Mouse (Mus musculus): ENCODE measurements around the gene Olfr47.
"Not testable (repeated sequence)": the region's sequence is repeated elsewhere in the genome, so short reads cannot be mapped to it uniquely, and the experiment has no call there.

Olfr47 gene

GRCm38 (mm10) chr6:43231255-43231654 lies at the start of gene Olfr47:
Olfr47 (plus strand) TSS chr6:43231529.
- not testable (repeated sequence) for DNase-seq (ENCODE audit: low read depth, low spot score)

GRCm38 (mm10) chr6:43190986-43191385 lies 40.3 kb upstream of the Olfr47 start:
- DNase-seq (ENCODE audit: low read depth, low spot score) = no peak

- DNase-seq (ENCODE audit: low read depth, low spot score) = no peak
Measured at GRCm38 (mm10) chr6:43196781-43197180, 34.5 kb upstream of the Olfr47 start, which contains the start of gene Olfr435. Olfr435 (plus strand) TSS chr6:43197146.

- DNase-seq (ENCODE audit: low read depth, low spot score) = no peak
Measured at GRCm38 (mm10) chr6:43198094-43198493, 33.2 kb upstream of the Olfr47 start.

GRCm38 (mm10) chr6:43202786-43203185 lies 28.5 kb upstream of the Olfr47 start:
- no peak for DNase-seq (ENCODE audit: low read depth, low spot score)

GRCm38 (mm10) chr6:43205355-43205754 lies 26.0 kb upstream of the Olfr47 start:
- no peak for DNase-seq (ENCODE audit: low read depth, low spot score)

GRCm38 (mm10) chr6:43212873-43213272 lies 18.5 kb upstream of the Olfr47 start, which contains the start of gene Olfr434:
Olfr434 (plus strand) TSS chr6:43213021.
- DNase-seq (ENCODE audit: low read depth, low spot score) = not testable (repeated sequence)

- DNase-seq (ENCODE audit: low read depth, low spot score) = no peak
Measured at GRCm38 (mm10) chr6:43242061-43242460, 10.7 kb downstream of the Olfr47 start.

- DNase-seq (ENCODE audit: low read depth, low spot score) = no peak
Measured at GRCm38 (mm10) chr6:43247396-43247795, 16.1 kb downstream of the Olfr47 start.

GRCm38 (mm10) chr6:43252994-43253393 lies 21.7 kb downstream of the Olfr47 start:
- no peak for DNase-seq (ENCODE audit: low read depth, low spot score)

- DNase-seq (ENCODE audit: low read depth, low spot score) = no peak
Measured at GRCm38 (mm10) chr6:43254193-43254926, 23.0 kb downstream of the Olfr47 start.

GRCm38 (mm10) chr6:43260756-43261155 lies 29.4 kb downstream of the Olfr47 start:
- DNase-seq (ENCODE audit: low read depth, low spot score) = no peak

GRCm38 (mm10) chr6:43265363-43266041 lies 34.2 kb downstream of the Olfr47 start, which contains the start of gene Arhgef5:
Arhgef5 (plus strand) TSS chr6:43265582.
- no peak for DNase-seq (ENCODE audit: low read depth, low spot score)

- no peak for DNase-seq (ENCODE audit: low read depth, low spot score)
Measured at GRCm38 (mm10) chr6:43266356-43266755, 35.0 kb downstream of the Olfr47 start.

GRCm38 (mm10) chr6:43272597-43272996 lies 41.3 kb downstream of the Olfr47 start:
- no peak for DNase-seq (ENCODE audit: low read depth, low spot score)

- no peak for DNase-seq (ENCODE audit: low read depth, low spot score)
Measured at GRCm38 (mm10) chr6:43274123-43274522, 42.8 kb downstream of the Olfr47 start.

GRCm38 (mm10) chr6:43278247-43278646 lies 46.9 kb downstream of the Olfr47 start:
- DNase-seq (ENCODE audit: low read depth, low spot score) = no peak

- DNase-seq (ENCODE audit: low read depth, low spot score) = no peak
Measured at GRCm38 (mm10) chr6:43280481-43280880, 49.2 kb downstream of the Olfr47 start.
